Mouse (Mus musculus): ENCODE data around the gene L3mbtl3. TPM values are rescaled to one million over a fixed set of nuclear protein-coding genes. Genes with fewer than 3 reads are reported as not detected.

L3mbtl3 gene
- total and polyA plus RNA-seq, 3 experiments: 1.8 to 3.5 TPM; not detected in 1

DNA sequence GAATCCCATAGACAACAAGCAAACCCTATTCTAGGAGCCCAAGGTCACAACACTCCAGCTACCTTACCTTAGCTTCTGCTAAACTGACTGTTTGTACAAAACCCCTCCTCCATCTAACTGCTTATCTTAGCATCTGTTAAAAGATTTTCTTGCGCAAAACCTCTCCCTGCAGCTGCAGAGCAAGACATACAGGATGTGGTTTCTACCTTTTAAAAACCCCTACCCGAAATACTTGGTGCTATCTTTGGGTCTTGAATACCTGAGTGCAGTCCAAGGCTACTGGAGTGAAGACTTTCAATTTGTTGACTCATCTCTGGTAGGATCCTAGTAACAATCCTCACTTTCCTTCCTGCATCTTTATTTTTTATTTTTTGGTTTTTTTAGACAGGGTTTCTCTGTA, 50.5 kb downstream of the L3mbtl3 start:
- Histone ChIP-seq H3K36me3 (ENCODE audit: control insufficient read depth in 1 of 2, insufficient read depth in 2 of 2, low read length in 2 of 2) (peaks cover 0 to 2% of the 10 kb centered on the region in 2 experiments; a peak in 1 of 4 replicates), H3K9ac (ENCODE audit: control insufficient read depth, low read depth, low read length, poor library complexity, severe bottlenecking) (no peak overlapping the region), H3K27me3 (ENCODE audit: control insufficient read depth in 1 of 2, insufficient read depth in 2 of 2, low read length in 2 of 2) (no peaks in the 10 kb centered on the region), H3K27ac (ENCODE audit: control insufficient read depth, low read depth, low read length) (no peak overlapping the region), H3K4me3 (ENCODE audit: control insufficient read depth in 1 of 2, insufficient read depth in 1 of 2, low read depth in 2 of 2, low read length in 2 of 2) (no peak overlapping the region), H3K9me3 (replicated peaks; ENCODE audit: insufficient read depth, low read length) (no peaks in the 10 kb centered on the region), H3K79me2 (ENCODE audit: control insufficient read depth, insufficient read depth, low read length, poor library complexity) (no peaks in the 10 kb centered on the region), H3K4me1 (ENCODE audit: control insufficient read depth in 1 of 2, insufficient read depth in 2 of 2, low read length in 2 of 2) (no peaks in the 10 kb centered on the region; a peak in 1 of 4 replicates)
- no peak for TF ChIP-seq POLR2AphosphoS2 (IDR thresholded peaks at IDR 0.05; ENCODE audit: low read length)
- no peak for TF ChIP-seq EP300 (IDR thresholded peaks at IDR 0.05; ENCODE audit: low read depth in 1 of 2, low read length in 2 of 2)
- no peak for TF ChIP-seq MYC (IDR thresholded peaks at IDR 0.05; ENCODE audit: low read depth, low read length)
- no peak for TF ChIP-seq USF2 (IDR thresholded peaks at IDR 0.05; ENCODE audit: borderline replicate concordance in 1 of 2, insufficient read depth in 1 of 2, low read depth in 1 of 2, low read length in 2 of 2)
- TF ChIP-seq MAFK (IDR thresholded peaks at IDR 0.05; ENCODE audit: borderline replicate concordance, low read depth, low read length): no peak
- TF ChIP-seq TBP (IDR thresholded peaks at IDR 0.05; ENCODE audit: low read depth, low read length): no peak
- no peak for TF ChIP-seq ZKSCAN1 (IDR thresholded peaks at IDR 0.05; ENCODE audit: low read depth, low read length)
- TF ChIP-seq CHD2 (IDR thresholded peaks at IDR 0.05; ENCODE audit: low read length): no peak
- TF ChIP-seq BHLHE40 (IDR thresholded peaks at IDR 0.05; ENCODE audit: borderline replicate concordance, low read depth, low read length): no peak
- no peak for TF ChIP-seq JUND (IDR thresholded peaks at IDR 0.05; ENCODE audit: low read depth, low read length)
- no peak for TF ChIP-seq ZNF384 (IDR thresholded peaks at IDR 0.05; ENCODE audit: low read depth, low read length)
- no peak for TF ChIP-seq SMC3 (IDR thresholded peaks at IDR 0.05; ENCODE audit: low read depth, low read length)
- TF ChIP-seq ELF1 (IDR thresholded peaks at IDR 0.05; ENCODE audit: low read depth, low read length): no peak
- no peak for TF ChIP-seq E2F4 (IDR thresholded peaks at IDR 0.05; ENCODE audit: borderline replicate concordance, low read depth, low read length)
- TF ChIP-seq NELFE (IDR thresholded peaks at IDR 0.05; ENCODE audit: low read depth, low read length): no peak
- no peak for TF ChIP-seq ETS1 (IDR thresholded peaks at IDR 0.05; ENCODE audit: low read depth, low read length)
- no peak for TF ChIP-seq GABPA (IDR thresholded peaks at IDR 0.05; ENCODE audit: low read depth, low read length)
- TF ChIP-seq SIN3A (IDR thresholded peaks at IDR 0.05; ENCODE audit: low read length): no peak
- no peak for TF ChIP-seq CTCF (IDR thresholded peaks at IDR 0.05 in 2 of 3, conservative IDR thresholded peaks at IDR 0.05 in 1 of 3; ENCODE audit: control insufficient read depth in 1 of 3, insufficient read depth in 1 of 3, low read depth in 2 of 3, low read length in 3 of 3, poor library complexity in 1 of 3, severe bottlenecking in 1 of 3)
- DNase-seq (ENCODE audit: low read depth, low spot score): peak; percentile 5

DNA sequence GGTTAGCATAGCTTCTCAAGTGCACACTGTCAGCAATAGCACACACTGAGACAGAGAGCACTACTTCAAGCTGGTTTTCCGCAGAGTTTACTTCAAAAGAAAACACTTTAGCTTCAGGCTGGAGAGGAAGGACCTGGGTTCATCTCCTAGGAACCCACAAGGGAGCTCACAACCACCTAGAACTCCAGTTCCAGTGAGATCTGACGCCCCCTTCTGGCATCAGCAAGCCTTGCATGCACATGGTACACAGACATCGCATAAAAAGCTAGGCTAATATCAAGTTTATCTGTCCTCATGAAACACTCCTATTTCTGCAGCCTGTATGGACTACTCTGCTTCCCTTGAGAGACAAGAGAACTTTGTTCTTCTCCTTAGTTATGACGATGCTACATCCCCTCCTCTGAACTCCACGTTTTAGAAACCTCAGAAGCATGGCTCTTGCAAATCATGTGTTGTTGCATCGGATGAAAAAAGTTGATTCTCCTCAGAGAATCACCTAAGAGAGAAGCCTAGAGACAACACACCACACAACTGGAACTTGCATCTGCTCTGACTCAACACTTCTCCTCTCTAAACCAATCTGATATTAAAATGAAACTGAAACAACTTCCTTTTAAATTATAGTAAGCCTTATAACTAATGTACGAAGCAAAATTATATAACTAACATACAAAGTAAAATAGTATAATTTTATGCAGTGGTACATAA, 53.3 kb downstream of the L3mbtl3 start:
- Histone ChIP-seq H3K27me3 (ENCODE audit: control insufficient read depth in 1 of 2, insufficient read depth in 2 of 2, low read length in 2 of 2) (no peaks in the 10 kb centered on the region), H3K4me3 (ENCODE audit: control insufficient read depth in 1 of 2, insufficient read depth in 1 of 2, low read depth in 2 of 2, low read length in 2 of 2) (peak overlapping the region; percentile 4 to 44; a peak in 3 of 4 replicates), H3K27ac (ENCODE audit: control insufficient read depth, low read depth, low read length) (no peak overlapping the region), H3K9me3 (replicated peaks; ENCODE audit: insufficient read depth, low read length) (no peaks in the 10 kb centered on the region), H3K4me1 (ENCODE audit: control insufficient read depth in 1 of 2, insufficient read depth in 2 of 2, low read length in 2 of 2) (no peaks in the 10 kb centered on the region; a peak in 2 of 4 replicates), H3K36me3 (ENCODE audit: control insufficient read depth in 1 of 2, insufficient read depth in 2 of 2, low read length in 2 of 2) (peaks cover 0 to 2% of the 10 kb centered on the region in 2 experiments; a peak in 1 of 4 replicates), H3K79me2 (ENCODE audit: control insufficient read depth, insufficient read depth, low read length, poor library complexity) (no peaks in the 10 kb centered on the region), H3K9ac (ENCODE audit: control insufficient read depth, low read depth, low read length, poor library complexity, severe bottlenecking) (no peak overlapping the region)
- 0 out of 2 replicates have a peak, but pooled peaks have one; percentile 24 for TF ChIP-seq MAX (IDR thresholded peaks at IDR 0.05; ENCODE audit: low read length)
- peak; percentile 46 for TF ChIP-seq ETS1 (IDR thresholded peaks at IDR 0.05; ENCODE audit: low read depth, low read length)
- peak; percentile 43 to 50 (median 46) for TF ChIP-seq CTCF (IDR thresholded peaks at IDR 0.05 in 2 of 3, conservative IDR thresholded peaks at IDR 0.05 in 1 of 3; ENCODE audit: control insufficient read depth in 1 of 3, insufficient read depth in 1 of 3, low read depth in 2 of 3, low read length in 3 of 3, poor library complexity in 1 of 3, severe bottlenecking in 1 of 3)
- TF ChIP-seq HCFC1 (IDR thresholded peaks at IDR 0.05; ENCODE audit: low read depth, low read length): no peak
- no peak for TF ChIP-seq GABPA (IDR thresholded peaks at IDR 0.05; ENCODE audit: low read depth, low read length)
- TF ChIP-seq GATA1 (IDR thresholded peaks at IDR 0.05; ENCODE audit: low read depth, low read length): no peak
- peak; percentile 46 for DNase-seq (ENCODE audit: low read depth, low spot score)

Data from MEL (cell line).